Mouse (Mus musculus): ENCODE results near the gene Prdm11.
A peak's percentile ranks its signal among the peaks of the same experiment; 100 is the strongest.

Prdm11 gene

GRCm38 (mm10) chr2:93045129-93045817 lies 694 bp downstream of the Prdm11 start:
- DNase-seq (ENCODE audit: low spot score): peak; percentile 93

- DNase-seq (ENCODE audit: low spot score): no peak
Observed at GRCm38 (mm10) chr2:93043449-93044157, 2.4 kb downstream of the Prdm11 start.

- DNase-seq (ENCODE audit: low spot score): no peak
Observed at GRCm38 (mm10) chr2:93041470-93041869, 4.5 kb downstream of the Prdm11 start.

- no peak for DNase-seq (ENCODE audit: low spot score)
Observed at GRCm38 (mm10) chr2:93040841-93041240, 5.1 kb downstream of the Prdm11 start.

- no peak for DNase-seq (ENCODE audit: low spot score)
Observed at GRCm38 (mm10) chr2:93039706-93040105, 6.3 kb downstream of the Prdm11 start.

GRCm38 (mm10) chr2:93039043-93039442 lies 6.9 kb downstream of the Prdm11 start:
- no peak for DNase-seq (ENCODE audit: low spot score)

GRCm38 (mm10) chr2:93035631-93036030 lies 10.3 kb downstream of the Prdm11 start:
- DNase-seq (ENCODE audit: low spot score): no peak

- DNase-seq (ENCODE audit: low spot score): no peak
Observed at GRCm38 (mm10) chr2:93032651-93033050, 13.3 kb downstream of the Prdm11 start.

GRCm38 (mm10) chr2:93032049-93032448 lies 13.9 kb downstream of the Prdm11 start:
- DNase-seq (ENCODE audit: low spot score): no peak

- DNase-seq (ENCODE audit: low spot score): no peak
Observed at GRCm38 (mm10) chr2:93031021-93031420, 14.9 kb downstream of the Prdm11 start.

- DNase-seq (ENCODE audit: low spot score): no peak
Observed at GRCm38 (mm10) chr2:93030101-93030500, 15.9 kb downstream of the Prdm11 start.

GRCm38 (mm10) chr2:93029267-93030060 lies 16.5 kb downstream of the Prdm11 start:
- DNase-seq (ENCODE audit: low spot score): no peak

- DNase-seq (ENCODE audit: low spot score): no peak
Observed at GRCm38 (mm10) chr2:93028865-93029264, 17.1 kb downstream of the Prdm11 start.

GRCm38 (mm10) chr2:93027713-93028112 lies 18.3 kb downstream of the Prdm11 start:
- DNase-seq (ENCODE audit: low spot score): no peak

GRCm38 (mm10) chr2:93024431-93024830 lies 21.5 kb downstream of the Prdm11 start:
- DNase-seq (ENCODE audit: low spot score): no peak

GRCm38 (mm10) chr2:93018854-93019253 lies 27.1 kb downstream of the Prdm11 start:
- no peak for DNase-seq (ENCODE audit: low spot score)

GRCm38 (mm10) chr2:93017151-93017550 lies 28.8 kb downstream of the Prdm11 start:
- DNase-seq (ENCODE audit: low spot score): no peak

GRCm38 (mm10) chr2:93015041-93015440 lies 30.9 kb downstream of the Prdm11 start:
- no peak for DNase-seq (ENCODE audit: low spot score)

- no peak for DNase-seq (ENCODE audit: low spot score)
Observed at GRCm38 (mm10) chr2:93014093-93014937, 31.7 kb downstream of the Prdm11 start.

GRCm38 (mm10) chr2:93013415-93014092 lies 32.4 kb downstream of the Prdm11 start:
- no peak for DNase-seq (ENCODE audit: low spot score)

- no peak for DNase-seq (ENCODE audit: low spot score)
Observed at GRCm38 (mm10) chr2:93012976-93013375, 33.0 kb downstream of the Prdm11 start.
